Mouse (Mus musculus) ES-Bruce4 (cell line): ENCODE results near the gene Arv1. TPM values are rescaled to one million over a fixed set of nuclear protein-coding genes. Genes with fewer than 3 reads are reported as not detected.

ENCODE experiments used
- H3K27ac ChIP-seq: 2 replicates; pipeline ENCODE4 v1.5.1; 2012; ENCODE audit warnings: low read length, inconsistent platforms; ENCODE audit not compliant: insufficient read depth
- H3K27me3 ChIP-seq: 2 replicates; pipeline ENCODE4 v1.6.1; 2012; ENCODE audit warnings: mild to moderate bottlenecking, low read length, inconsistent platforms; ENCODE audit not compliant: control insufficient read depth, poor library complexity, insufficient read depth, severe bottlenecking
- H3K36me3 ChIP-seq: 2 replicates; pipeline ENCODE4 v1.6.1; 2012; ENCODE audit warnings: inconsistent platforms, mild to moderate bottlenecking, low read length, moderate library complexity; ENCODE audit not compliant: control insufficient read depth, poor library complexity, insufficient read depth, severe bottlenecking
- H3K4me1 ChIP-seq: one replicate; pipeline ENCODE4 v1.8.1; 2011; ENCODE audit warnings: low read length; ENCODE audit not compliant: control insufficient read depth, insufficient read depth
- H3K4me3 ChIP-seq: 2 replicates; pipeline ENCODE4 v1.5.1; 2011; ENCODE audit warnings: low read depth, mild to moderate bottlenecking, low read length
- H3K9ac ChIP-seq: 2 replicates; pipeline ENCODE4 v1.6.1; 2012; ENCODE audit warnings: low read depth, mild to moderate bottlenecking, inconsistent platforms; ENCODE audit not compliant: poor library complexity, severe bottlenecking
- H3K9me3 ChIP-seq: replicated peaks from 2 replicates; pipeline ENCODE4 v1.6.1; 2012; ENCODE audit warnings: mild to moderate bottlenecking, low read length, inconsistent platforms; ENCODE audit not compliant: control insufficient read depth, poor library complexity, insufficient read depth, severe bottlenecking
- CTCF ChIP-seq: IDR thresholded peaks from one replicate; pipeline ENCODE4 v1.8.1; 2011; ENCODE audit warnings: low read depth, low read length
- EP300 ChIP-seq: IDR thresholded peaks from 2 replicates; pipeline ENCODE4 v1.6.1; 2011; ENCODE audit warnings: low read depth, low read length; ENCODE audit not compliant: insufficient read depth
- POLR2A ChIP-seq: IDR thresholded peaks from one replicate; pipeline ENCODE4 v1.8.1; 2011; ENCODE audit warnings: low read length; ENCODE audit not compliant: insufficient read depth
- polyA plus RNA-seq: library from polyadenylated mRNA; stranded (reverse); fragments of >200 nt; gene quantifications from 2 replicates; pipeline ENCODE4 v1.2.4, GENCODE M21; 2011; ENCODE audit warnings: low read depth; ENCODE audit not compliant: missing spikeins, insufficient read depth, insufficient read length

Arv1 gene
- polyA plus RNA-seq, 1 experiment = 25.4 TPM

GRCm38 (mm10) chr8:124754792-124755190, 32.9 kb downstream of the Arv1 start:
- peaks cover 3% of the 10 kb centered on the region; the same call in 1 of the 2 replicates for H3K27me3 ChIP-seq
- TF ChIP-seq CTCF (no peak), EP300 (no peak), POLR2A (no peak)
- no peak overlapping the region for H3K27ac ChIP-seq
- no peak overlapping the region for H3K9ac ChIP-seq
- no peaks in the 10 kb centered on the region for H3K9me3 ChIP-seq
- H3K4me1 ChIP-seq = no peaks in the 10 kb centered on the region
- no peaks in the 10 kb centered on the region for H3K36me3 ChIP-seq
- H3K4me3 ChIP-seq = no peak overlapping the region

GRCm38 (mm10) chr8:124755481-124755880, 33.5 kb downstream of the Arv1 start:
- Histone ChIP-seq H3K27ac (no peak overlapping the region), H3K9me3 (no peaks in the 10 kb centered on the region), H3K9ac (no peak overlapping the region), H3K36me3 (no peaks in the 10 kb centered on the region), H3K4me3 (no peak overlapping the region), H3K27me3 (peaks cover 3% of the 10 kb centered on the region; the same call in 1 of the 2 replicates), H3K4me1 (no peaks in the 10 kb centered on the region)
- TF ChIP-seq EP300 = no peak

GRCm38 (mm10) chr8:124756153-124756552, 34.2 kb downstream of the Arv1 start:
- peaks cover 3% of the 10 kb centered on the region; the same call in 1 of the 2 replicates for H3K27me3 ChIP-seq
- no peaks in the 10 kb centered on the region for H3K36me3 ChIP-seq
- no peak overlapping the region for H3K4me3 ChIP-seq
- TF ChIP-seq EP300 = no peak
- TF ChIP-seq CTCF = no peak
- TF ChIP-seq POLR2A = no peak
- H3K4me1 ChIP-seq = no peaks in the 10 kb centered on the region
- H3K9ac ChIP-seq = no peak overlapping the region
- no peaks in the 10 kb centered on the region for H3K9me3 ChIP-seq
- no peak overlapping the region for H3K27ac ChIP-seq

- H3K9ac ChIP-seq = no peak overlapping the region
- H3K27ac ChIP-seq = no peak overlapping the region
- no peak overlapping the region for H3K4me3 ChIP-seq
- peaks cover 3% of the 10 kb centered on the region; the same call in 1 of the 2 replicates for H3K27me3 ChIP-seq
- H3K9me3 ChIP-seq = no peaks in the 10 kb centered on the region
- H3K36me3 ChIP-seq = no peaks in the 10 kb centered on the region
- H3K4me1 ChIP-seq = no peaks in the 10 kb centered on the region
- no peak for TF ChIP-seq EP300
- no peak for TF ChIP-seq CTCF
- no peak for TF ChIP-seq POLR2A
These were observed 34.7 kb downstream of the Arv1 start for GRCm38 (mm10) chr8:124756601-124757000.

GRCm38 (mm10) chr8:124758544-124758943, 36.6 kb downstream of the Arv1 start:
- Histone ChIP-seq H3K27me3 (no peaks in the 10 kb centered on the region), H3K9ac (no peak overlapping the region), H3K36me3 (no peaks in the 10 kb centered on the region), H3K4me1 (no peaks in the 10 kb centered on the region), H3K27ac (no peak overlapping the region), H3K4me3 (no peak overlapping the region), H3K9me3 (no peaks in the 10 kb centered on the region)
- TF ChIP-seq POLR2A (no peak), CTCF (peak; percentile 96)

- Histone ChIP-seq H3K4me1 (no peaks in the 10 kb centered on the region), H3K27me3 (no peaks in the 10 kb centered on the region), H3K9ac (no peak overlapping the region), H3K27ac (no peak overlapping the region), H3K36me3 (no peaks in the 10 kb centered on the region), H3K9me3 (no peaks in the 10 kb centered on the region), H3K4me3 (no peak overlapping the region)
- no peak for TF ChIP-seq EP300
- no peak for TF ChIP-seq CTCF
These were observed 41.1 kb downstream of the Arv1 start for GRCm38 (mm10) chr8:124763061-124763460.

- Histone ChIP-seq H3K4me1 (no peaks in the 10 kb centered on the region), H3K9me3 (no peaks in the 10 kb centered on the region), H3K4me3 (no peak overlapping the region), H3K9ac (no peak overlapping the region), H3K27ac (no peak overlapping the region), H3K36me3 (no peaks in the 10 kb centered on the region), H3K27me3 (no peaks in the 10 kb centered on the region)
- TF ChIP-seq POLR2A (no peak), CTCF (no peak), EP300 (no peak)
These were observed 50.5 kb downstream of the Arv1 start for GRCm38 (mm10) chr8:124772389-124772788.
